Mouse (Mus musculus) small intestine, adult 2 months (tissue): ENCODE measurements around the gene Sarm1. TPM values are rescaled to one million over a fixed set of nuclear protein-coding genes. Genes with fewer than 3 reads are reported as not detected.

ENCODE experiments used
- H3K27ac ChIP-seq: fragments of 200-500 bp; 2 replicates; pipeline ENCODE4 v1.5.1; 2012; ENCODE audit warnings: low read depth, low read length, control low read depth, inconsistent platforms; ENCODE audit not compliant: insufficient read depth
- H3K27me3 ChIP-seq: fragments of 200-500 bp; 2 replicates; pipeline ENCODE4 v1.6.1; 2012; ENCODE audit warnings: mild to moderate bottlenecking, moderate library complexity, low read length, inconsistent platforms; ENCODE audit not compliant: control insufficient read depth, insufficient read depth
- H3K36me3 ChIP-seq: fragments of 200-500 bp; 2 replicates; pipeline ENCODE4 v1.6.1; 2012; ENCODE audit warnings: mild to moderate bottlenecking, low read length, control low read depth, inconsistent platforms; ENCODE audit not compliant: control insufficient read depth, insufficient read depth
- H3K4me1 ChIP-seq: fragments of 200-500 bp; 2 replicates; pipeline ENCODE4 v1.6.1; 2012; ENCODE audit warnings: low read length, inconsistent platforms, mixed read lengths; ENCODE audit not compliant: control insufficient read depth, insufficient read depth, insufficient read length
- H3K4me3 ChIP-seq: fragments of 200-500 bp; 2 replicates; pipeline ENCODE4 v1.5.1; 2012; ENCODE audit warnings: low read depth, mild to moderate bottlenecking, control low read depth, inconsistent platforms, low read length, moderate library complexity
- CTCF ChIP-seq: fragments of 200-500 bp; IDR thresholded peaks from 2 replicates; pipeline ENCODE4 v1.5.1; 2012; ENCODE audit warnings: low read depth, mild to moderate bottlenecking, control low read depth, inconsistent platforms, low read length, moderate library complexity, mixed read lengths; ENCODE audit not compliant: insufficient replicate concordance, insufficient read length; ENCODE audit errors: extremely low read depth
- POLR2A ChIP-seq: fragments of 200-500 bp; IDR thresholded peaks from 2 replicates; pipeline ENCODE4 v1.6.1; 2012; ENCODE audit warnings: low read depth, mild to moderate bottlenecking, control low read depth, inconsistent platforms, low read length, moderate library complexity
- WGBS: fragments of 180-500 bp; shearing (Covaris S2); methylation state at CpG from one replicate; pipeline ENCODE4 v1.1.7; 2018; 5-methylcytosine and 5-hydroxymethylcytosine counted together
- polyA plus RNA-seq: library from polyadenylated mRNA; depleted of rRNA; stranded (reverse); fragments of >200 nt; gene quantifications from 2 replicates; pipeline ENCODE4 v1.2.3, GENCODE M21; 2012; rRNA removed

The Sarm1 gene
- polyA plus RNA-seq, result 0.43 and 0.60 TPM in 2 replicates

DNA sequence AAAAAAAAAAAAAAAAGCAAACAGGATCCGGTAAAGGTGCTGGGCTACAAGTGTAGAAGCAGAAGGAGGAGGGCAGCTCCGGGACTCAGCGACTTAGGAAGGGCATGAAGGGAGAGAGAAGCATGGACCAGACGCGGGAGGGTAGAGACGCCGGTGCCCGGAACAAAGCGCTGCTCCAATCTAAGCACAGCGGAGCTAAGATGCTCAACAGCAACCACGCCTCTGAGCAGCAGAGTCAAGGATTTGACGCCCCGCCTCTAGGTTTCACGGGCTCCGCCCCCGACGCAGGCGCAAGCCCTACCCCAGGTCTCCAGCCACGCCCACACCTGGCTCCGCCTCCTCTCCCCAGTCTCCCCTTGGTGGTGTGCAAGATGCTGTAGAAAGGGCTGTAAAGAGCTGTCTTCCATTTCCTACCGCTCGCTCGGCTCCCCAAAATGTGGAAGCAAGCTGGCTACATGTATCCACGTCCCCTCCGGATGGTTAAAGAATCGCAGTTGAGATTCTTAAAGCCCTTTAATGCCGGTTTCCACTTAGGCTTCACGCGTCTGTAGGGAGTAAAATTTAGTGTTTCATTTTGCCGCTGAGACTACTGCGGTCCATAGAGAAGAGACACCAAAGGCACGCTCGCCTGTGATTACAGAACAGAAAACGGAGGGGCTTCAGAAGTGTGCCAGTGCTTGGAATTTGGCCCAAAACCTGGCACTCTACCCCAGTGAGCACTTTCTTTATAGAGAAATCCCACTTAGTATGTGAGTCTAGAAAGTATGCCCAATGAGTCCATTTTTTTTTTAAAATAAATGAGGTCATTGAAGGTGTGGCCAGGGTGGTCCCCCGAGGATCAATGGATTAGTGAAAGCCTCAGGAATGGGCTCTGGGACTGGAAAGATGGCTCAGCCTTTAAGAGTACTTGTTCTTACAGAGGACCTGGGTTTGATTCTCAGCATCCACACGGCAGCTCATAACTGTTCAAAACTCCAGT lies at the start of gene Sarm1:
Sarm1 (minus strand) TSS at position 211 of the 979 bp plus-strand sequence.
- 3% methylated on average over 36 of the region's 36 CpGs for WGBS
- H3K4me3 ChIP-seq, result peak within 1 kb of the TSS; percentile 52
- peaks cover 6% of the 10 kb centered on the region for H3K4me1 ChIP-seq
- peaks cover 21% of the 10 kb centered on the region for H3K27me3 ChIP-seq
- TF ChIP-seq CTCF (no peak), POLR2A (no peak)
- no peaks in the 10 kb centered on the region for H3K36me3 ChIP-seq
- no peak within 1 kb of the TSS for H3K27ac ChIP-seq

- Histone ChIP-seq H3K4me1 (peaks cover 9% of the 10 kb centered on the region), H3K4me3 (no peak overlapping the region), H3K36me3 (peaks cover 24% of the 10 kb centered on the region), H3K27me3 (no peaks in the 10 kb centered on the region), H3K27ac (no peak overlapping the region)
- 22% methylated on average over 8 of the region's 8 CpGs for whole genome bisulfite sequencing
- TF ChIP-seq CTCF, result no peak
- TF ChIP-seq POLR2A, result no peak
Observed at GRCm38 (mm10) chr11:78545181-78545580, 47.6 kb upstream of the Sarm1 start.

GRCm38 (mm10) chr11:78544449-78545111 lies 47.0 kb upstream of the Sarm1 start:
- Histone ChIP-seq H3K36me3 (peaks cover 29% of the 10 kb centered on the region), H3K27me3 (no peaks in the 10 kb centered on the region), H3K4me3 (no peak overlapping the region), H3K27ac (no peak overlapping the region), H3K4me1 (peaks cover 9% of the 10 kb centered on the region)
- 66% methylated on average over 7 of the region's 7 CpGs for WGBS
- TF ChIP-seq POLR2A, result no peak
- no peak for TF ChIP-seq CTCF

- TF ChIP-seq POLR2A (no peak), CTCF (no peak)
- 77% methylated on average over 3 of the region's 3 CpGs for WGBS
- no peak overlapping the region for H3K4me3 ChIP-seq
- peaks cover 6% of the 10 kb centered on the region for H3K4me1 ChIP-seq
- peaks cover 34% of the 10 kb centered on the region for H3K36me3 ChIP-seq
- no peaks in the 10 kb centered on the region for H3K27me3 ChIP-seq
- no peak overlapping the region for H3K27ac ChIP-seq
Observed at GRCm38 (mm10) chr11:78540358-78540757, 42.8 kb upstream of the Sarm1 start.

- Histone ChIP-seq H3K27ac (peak overlapping the region; percentile 88), H3K4me3 (peak overlapping the region; percentile 94), H3K4me1 (peaks cover 10% of the 10 kb centered on the region; the same call in 1 of the 2 replicates), H3K36me3 (peaks cover 21% of the 10 kb centered on the region), H3K27me3 (no peaks in the 10 kb centered on the region)
- under 1% methylated on average over 14 of the region's 14 CpGs for WGBS
- TF ChIP-seq CTCF, result no peak
- TF ChIP-seq POLR2A, result no peak
Observed at GRCm38 (mm10) chr11:78536690-78537084, 39.1 kb upstream of the Sarm1 start.

GRCm38 (mm10) chr11:78536080-78536689 lies 38.6 kb upstream of the Sarm1 start, which contains the start of the genes Tnfaip1 and Ift20:
Tnfaip1 (minus strand) TSS chr11:78536332.
Ift20 (plus strand) TSS chr11:78536361.
- peaks cover 10% of the 10 kb centered on the region; the same call in 1 of the 2 replicates for H3K4me1 ChIP-seq
- no peaks in the 10 kb centered on the region for H3K27me3 ChIP-seq
- peaks cover 18% of the 10 kb centered on the region for H3K36me3 ChIP-seq
- WGBS, result under 1% methylated on average over 52 of the region's 52 CpGs
- peak within 1 kb of the TSS; percentile 94 for H3K4me3 ChIP-seq
- TF ChIP-seq POLR2A (peak; percentile 86), CTCF (no peak)
- H3K27ac ChIP-seq, result peak within 1 kb of the TSS; percentile 99
